Mouse (Mus musculus): ENCODE measurements around the gene Ccdc87.
"Not testable (repeated sequence)": the region's sequence is repeated elsewhere in the genome, so short reads cannot be mapped to it uniquely, and the experiment has no call there.

Gene Ccdc87

GRCm38 (mm10) chr19:4838526-4839140 is 533 bp upstream of the Ccdc87 start:
- no peak for DNase-seq

GRCm38 (mm10) chr19:4840848-4841247 is 1.7 kb downstream of the Ccdc87 start:
- no peak for DNase-seq

GRCm38 (mm10) chr19:4842611-4843010 is 3.4 kb downstream of the Ccdc87 start:
- DNase-seq: no peak

- no peak for DNase-seq
Observed at GRCm38 (mm10) chr19:4845846-4846245, 6.7 kb downstream of the Ccdc87 start.

DNA sequence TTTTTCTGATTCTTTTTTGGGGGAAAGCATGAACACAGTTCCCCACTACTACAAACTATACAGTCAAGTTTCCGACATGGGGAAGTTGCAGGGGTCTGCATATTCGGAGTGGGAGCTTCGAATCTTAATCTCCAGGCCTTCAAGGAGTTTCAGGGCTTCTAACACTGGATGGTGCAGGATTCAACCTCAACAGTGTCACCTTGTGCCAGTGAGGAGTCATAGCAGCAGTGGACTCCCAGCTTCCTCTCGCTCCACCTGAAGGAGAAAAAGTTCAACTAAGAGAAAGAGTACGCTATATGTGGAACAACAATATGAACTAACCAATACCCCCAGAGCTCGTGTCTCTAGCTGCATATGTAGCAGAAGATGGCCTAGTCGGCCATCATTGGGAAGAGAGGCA is 8.3 kb downstream of the Ccdc87 start:
- peak; percentile 59 for DNase-seq

DNA sequence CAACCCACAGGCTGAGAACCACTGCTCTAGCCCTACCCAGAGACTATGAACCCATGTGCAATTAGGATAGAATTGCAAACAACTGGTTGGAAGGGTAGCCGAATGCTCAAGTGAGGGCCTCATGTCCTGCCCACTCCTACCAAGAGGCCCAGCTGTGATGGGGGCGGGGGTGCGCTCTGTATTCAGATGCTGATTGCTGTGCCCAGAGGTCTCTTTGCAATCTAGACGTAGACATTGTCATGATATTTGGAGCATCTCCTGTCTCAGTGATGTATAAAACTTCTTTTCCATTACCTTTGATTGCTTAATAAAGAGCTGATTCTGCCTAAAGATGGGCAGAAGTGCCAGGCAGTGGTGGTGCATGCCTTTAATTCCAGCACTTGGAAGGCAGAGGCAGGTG is 10.6 kb downstream of the Ccdc87 start:
- no peak for DNase-seq

DNA sequence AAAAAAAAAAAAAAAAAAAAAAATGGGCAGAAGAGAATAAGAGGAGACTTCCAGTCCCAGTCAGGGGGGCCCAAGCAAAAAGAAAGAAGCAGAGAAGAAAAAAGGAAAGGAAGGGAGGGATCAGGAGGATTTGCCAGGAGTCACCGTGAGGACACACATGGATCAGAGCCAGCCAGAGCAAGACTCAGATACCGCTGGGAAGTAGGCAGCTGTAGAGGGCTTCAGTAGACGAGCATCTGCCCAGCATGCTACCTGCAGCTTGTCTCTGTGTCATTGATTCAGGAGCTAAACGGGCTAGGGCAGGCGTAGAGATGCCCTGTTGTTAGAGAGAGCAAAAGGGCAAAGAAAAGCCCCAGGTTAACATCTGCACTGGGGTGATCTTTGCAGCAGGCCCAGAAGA is 11.1 kb downstream of the Ccdc87 start:
- no peak for DNase-seq

- peak; percentile 91 for DNase-seq
Observed at GRCm38 (mm10) chr19:4854552-4855469, 15.6 kb downstream of the Ccdc87 start, which contains the start of gene Ctsf. Ctsf (plus strand) TSS chr19:4855130.

DNA sequence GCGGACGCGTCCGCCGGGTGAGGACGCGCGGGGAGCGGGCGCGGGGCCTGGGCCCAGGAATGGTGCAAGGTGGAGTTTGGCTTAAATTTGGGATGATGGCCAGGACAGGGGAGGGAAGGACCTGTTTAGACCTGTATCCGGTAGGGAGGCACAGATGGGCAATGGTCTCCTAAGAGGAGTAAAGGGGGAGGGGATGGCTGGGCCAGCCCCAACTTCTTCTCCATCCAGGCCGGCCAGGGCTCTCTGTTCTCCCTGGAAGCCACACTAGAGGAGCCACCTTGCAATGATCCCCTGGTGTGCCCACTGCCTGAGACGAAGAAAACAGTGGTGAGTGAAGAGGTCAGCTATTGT is 16.3 kb downstream of the Ccdc87 start:
- DNase-seq: no peak

DNA sequence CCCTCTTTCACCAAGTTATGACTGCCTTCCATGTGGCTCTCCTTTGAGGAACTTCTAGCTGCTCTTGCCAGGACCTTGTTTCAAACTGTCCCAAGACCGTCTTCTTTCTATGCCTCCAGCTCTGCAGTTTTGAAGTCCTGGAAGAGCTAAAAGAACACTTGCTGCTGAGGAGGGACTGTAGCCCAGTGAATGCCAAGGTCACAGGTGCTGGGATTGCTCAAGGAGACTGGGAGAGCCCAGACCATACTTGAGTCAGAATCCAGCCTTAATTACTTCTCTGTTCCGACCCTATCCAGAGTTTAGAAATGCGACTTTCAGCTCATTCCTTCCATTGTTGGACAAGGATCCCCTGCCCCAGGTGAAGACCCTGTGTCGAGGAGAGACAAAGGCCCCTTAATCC is 16.8 kb downstream of the Ccdc87 start:
- no peak for DNase-seq

- DNase-seq: no peak
Observed at GRCm38 (mm10) chr19:4859081-4859480, 19.9 kb downstream of the Ccdc87 start.

DNA sequence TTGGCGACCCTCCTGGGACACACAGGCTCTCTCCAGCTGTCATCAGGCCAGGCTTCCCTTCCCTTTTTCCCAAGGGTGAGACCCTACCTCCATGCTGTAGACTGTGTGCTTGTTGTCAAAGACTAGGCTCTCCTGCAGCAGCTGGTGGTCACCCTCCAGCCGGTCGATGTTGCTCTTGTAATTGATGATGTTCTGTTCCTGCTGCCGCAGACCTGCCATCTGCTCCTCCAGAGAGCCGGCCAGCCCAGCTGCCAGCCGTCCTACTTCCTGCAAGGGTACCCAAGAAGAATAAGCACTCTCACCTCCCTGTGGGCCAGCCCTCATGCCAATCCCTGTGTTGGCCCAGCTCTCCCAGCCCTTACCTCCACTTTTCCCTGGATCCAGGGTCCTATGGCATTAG is 23.9 kb downstream of the Ccdc87 start:
- no peak for DNase-seq

DNA sequence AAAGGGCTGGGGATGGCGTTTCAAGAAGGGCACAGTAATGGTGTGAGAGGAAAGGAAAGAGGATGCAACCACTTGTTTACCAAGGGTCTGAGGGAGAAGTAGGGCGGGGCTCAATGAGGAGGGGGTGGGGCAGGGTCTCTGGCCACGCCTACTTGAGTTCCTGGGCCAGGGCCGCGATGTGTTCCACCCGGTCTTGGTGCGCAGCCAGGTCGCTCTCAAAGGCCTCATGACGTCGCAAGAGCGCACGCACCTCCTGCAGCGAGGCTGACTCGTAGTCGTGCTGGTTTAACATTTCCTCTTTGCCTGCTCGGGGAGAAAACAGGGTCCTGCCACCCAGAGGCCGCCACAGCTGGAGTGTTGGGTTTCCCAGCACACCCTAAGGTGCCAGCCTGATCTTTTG is 26.0 kb downstream of the Ccdc87 start:
- DNase-seq: peak; percentile 21

GRCm38 (mm10) chr19:4874613-4875012 is 35.4 kb downstream of the Ccdc87 start:
- not testable (repeated sequence) for DNase-seq

DNA sequence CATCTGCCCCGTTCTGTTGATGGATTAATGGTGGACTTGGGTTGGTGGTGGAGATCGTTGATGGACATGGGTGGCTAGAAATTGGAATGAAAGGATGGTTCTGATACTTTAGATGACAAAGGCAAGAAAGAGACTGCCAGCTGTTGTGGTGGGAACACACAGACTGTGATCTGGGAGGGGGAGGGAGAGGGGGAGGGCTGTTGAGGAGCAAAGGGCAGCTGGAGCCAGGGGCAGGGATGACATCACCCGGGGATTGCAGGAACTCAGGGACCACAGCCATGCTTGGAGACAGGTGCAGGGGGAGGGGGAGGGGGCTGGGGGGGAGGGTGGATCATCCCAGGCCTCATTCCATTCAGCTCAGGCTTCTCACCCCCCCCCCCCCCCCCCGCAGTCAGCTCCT is 37.1 kb downstream of the Ccdc87 start:
- no peak for DNase-seq

DNA sequence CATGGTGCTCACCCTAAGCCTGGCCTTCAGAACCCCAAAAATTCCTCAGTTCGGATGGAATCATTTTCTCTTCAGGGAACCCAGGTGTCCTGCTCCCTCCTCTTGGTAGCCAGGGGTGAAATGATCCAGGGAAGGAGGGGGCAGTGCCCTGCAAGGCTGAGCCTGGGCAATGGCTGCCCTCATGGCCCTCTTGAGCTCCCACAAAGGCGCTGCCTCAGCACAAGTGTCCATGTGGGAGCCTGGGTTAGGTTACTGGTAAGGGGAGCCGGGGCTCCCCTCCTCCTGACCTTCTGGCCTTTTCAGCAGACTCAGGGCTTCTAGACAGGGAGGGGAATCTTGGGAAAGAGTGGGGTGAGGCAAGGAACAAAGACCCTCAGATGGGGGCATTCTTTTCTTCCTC is 37.6 kb downstream of the Ccdc87 start:
- DNase-seq: no peak

DNA sequence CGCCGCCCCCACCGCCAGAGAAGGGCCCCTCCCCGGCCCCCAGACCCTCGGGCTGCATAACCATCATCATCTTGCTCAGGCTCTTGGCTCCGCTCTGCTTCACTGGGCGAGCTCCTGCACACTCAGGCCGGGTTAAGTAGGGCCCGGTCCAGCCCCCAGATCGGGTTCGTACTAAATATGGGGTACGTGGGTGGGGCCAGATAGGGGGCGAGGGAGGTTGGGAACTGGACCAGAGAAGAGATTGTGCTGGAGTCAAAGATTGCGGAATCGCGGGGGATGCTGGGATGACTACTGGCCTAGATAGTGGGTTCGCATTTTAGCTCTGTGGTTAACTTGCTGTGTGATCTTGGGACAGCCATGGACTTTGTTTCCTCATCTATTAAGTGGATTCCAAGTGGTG is 38.6 kb downstream of the Ccdc87 start, which contains the start of gene Actn3:
Gene Actn3, minus strand, starts transcription at position 125 of the 400 bp plus-strand sequence.
- peak; percentile 35 for DNase-seq

DNA sequence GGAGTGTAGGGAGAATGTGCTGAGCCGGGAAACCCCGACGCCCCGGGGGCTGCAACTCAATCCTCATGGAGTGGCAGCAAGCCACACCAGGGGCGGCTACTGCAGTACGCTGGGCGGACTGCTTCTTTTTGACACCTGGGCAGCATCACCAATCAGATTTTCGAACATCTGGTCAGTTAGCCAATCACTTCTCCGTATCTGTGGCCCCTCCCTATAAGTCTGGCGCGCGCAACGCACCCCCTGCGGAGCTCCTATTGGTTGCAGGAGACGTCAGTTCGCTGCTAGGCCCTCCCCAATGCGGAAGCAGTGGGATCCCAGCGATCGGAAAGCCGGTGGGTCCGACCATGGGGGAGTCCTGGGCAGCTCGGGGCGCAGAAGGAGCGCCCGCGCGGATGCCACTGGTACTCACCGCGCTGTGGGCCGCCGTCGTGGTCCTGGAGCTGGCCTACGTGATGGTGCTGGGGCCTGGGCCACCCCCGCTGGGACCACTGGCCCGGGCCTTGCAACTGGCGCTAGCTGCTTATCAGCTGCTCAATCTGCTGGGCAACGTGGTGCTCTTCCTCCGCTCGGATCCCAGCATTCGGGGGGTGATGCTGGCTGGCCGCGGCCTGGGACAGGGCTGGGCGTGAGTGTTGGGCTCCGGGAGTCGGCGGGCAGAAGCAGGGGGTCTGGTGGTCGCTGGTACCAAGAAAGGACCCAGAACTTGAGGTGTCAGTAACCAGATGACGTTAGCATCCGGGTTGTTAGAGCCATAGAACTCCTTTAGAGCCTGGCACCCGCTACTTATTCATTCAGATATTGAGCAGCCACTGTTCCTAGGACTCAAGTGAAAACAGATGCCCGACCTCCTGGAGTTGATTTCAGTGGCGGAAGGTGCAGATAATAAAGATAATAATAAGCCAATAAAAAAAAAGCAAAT is 39.5 kb downstream of the Ccdc87 start, which contains the start of gene Zdhhc24:
Gene Zdhhc24, plus strand, starts transcription at position 264 of the 919 bp plus-strand sequence.
- peak; percentile 95 for DNase-seq

GRCm38 (mm10) chr19:4879324-4879703 is 40.1 kb downstream of the Ccdc87 start:
- DNase-seq: no peak

DNA sequence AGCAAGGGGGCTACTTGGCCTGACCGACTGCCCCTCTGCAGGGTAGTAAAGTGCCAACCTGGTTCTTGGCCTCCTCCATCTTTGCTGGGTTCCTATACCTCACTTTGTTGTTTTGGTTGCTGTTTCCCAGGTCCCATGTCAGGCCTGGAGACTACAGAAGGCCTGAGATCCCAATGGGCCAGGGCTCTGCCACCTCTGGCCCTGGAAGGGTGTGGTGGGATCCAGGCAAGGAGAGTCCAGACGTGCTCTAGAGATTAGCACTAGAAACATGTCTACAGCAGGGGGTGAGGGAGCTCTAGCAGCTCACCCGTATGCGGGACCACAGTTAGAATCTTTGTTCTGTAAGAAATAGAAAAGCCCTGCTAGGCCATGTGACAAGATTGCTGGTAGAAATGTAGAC is 44.8 kb downstream of the Ccdc87 start:
- DNase-seq: no peak

DNA sequence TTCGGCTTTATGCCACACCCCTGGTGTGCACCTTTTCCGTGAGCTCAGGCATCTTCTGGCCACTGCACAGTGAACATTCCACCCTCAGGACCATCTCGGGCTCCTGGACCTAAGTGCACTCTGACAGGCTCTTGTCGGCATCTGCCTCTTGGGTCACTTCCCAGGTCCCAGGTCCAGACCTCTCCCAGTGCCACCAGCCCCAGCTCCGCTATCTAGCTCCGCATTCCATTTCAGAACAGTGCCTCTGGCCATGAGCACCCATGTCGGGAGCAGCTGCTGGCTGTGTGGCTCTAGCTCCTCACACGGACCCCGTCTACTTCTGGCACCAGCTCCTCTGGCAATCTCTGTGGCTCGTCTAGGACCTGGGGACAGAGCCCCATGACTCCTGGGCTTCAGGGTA is 50.6 kb downstream of the Ccdc87 start:
- DNase-seq: no peak

- DNase-seq: no peak
Observed at GRCm38 (mm10) chr19:4891798-4892197, 52.6 kb downstream of the Ccdc87 start.

All from lung, postnatal 36 days (tissue).